Mouse (Mus musculus) erythroid progenitor cell, adult 5-6 weeks (primary cell): ENCODE results near the gene Adora1. TPM values are rescaled to one million over a fixed set of nuclear protein-coding genes. Genes with fewer than 3 reads are reported as not detected.
A peak's percentile ranks its signal among the peaks of the same experiment; 100 is the strongest.

Experiments used
- ATAC-seq: replicated peaks from 2 replicates; pipeline ENCODE4 v1.8.0; 2016; ENCODE audit warnings: moderate number of reproducible peaks, mild to moderate bottlenecking, moderate TSS enrichment, inconsistent platforms; ENCODE audit not compliant: poor library complexity, low FRiP score, severe bottlenecking
- total RNA-seq, 2 experiments: library from RNA; stranded (forward) in 1 of 2; stranded (reverse) in 1 of 2; fragments of 150-400 nt in 1 of 2; fragments of 186-747, 209-891 nt in 1 of 2; gene quantifications; 2 replicates each; pipeline versions ENCODE4 v1.2.3 to v1.2.4; 2015 to 2017; ENCODE audit warnings: low replicate concordance in 2 of 2

The Adora1 gene
- total RNA-seq, 2 experiments from 2014 or later: not detected

- ATAC-seq: no peak
These were observed 68.7 kb downstream of the Adora1 start for GRCm38 (mm10) chr1:134166547-134166946.

- ATAC-seq: no peak
These were observed 70.8 kb downstream of the Adora1 start for GRCm38 (mm10) chr1:134164454-134164853.

- no peak for ATAC-seq
These were observed 71.8 kb downstream of the Adora1 start for GRCm38 (mm10) chr1:134163476-134163875.

- no peak for ATAC-seq
These were observed 72.6 kb downstream of the Adora1 start for GRCm38 (mm10) chr1:134162510-134163225.

GRCm38 (mm10) chr1:134161399-134161798 is 73.8 kb downstream of the Adora1 start:
- no peak for ATAC-seq

- no peak for ATAC-seq
These were observed 74.8 kb downstream of the Adora1 start for GRCm38 (mm10) chr1:134160404-134160803.

GRCm38 (mm10) chr1:134154655-134155054 is 80.6 kb downstream of the Adora1 start:
- no peak for ATAC-seq

GRCm38 (mm10) chr1:134154121-134154520 is 81.1 kb downstream of the Adora1 start:
- no peak for ATAC-seq

GRCm38 (mm10) chr1:134152626-134153590 is 82.3 kb downstream of the Adora1 start:
- no peak for ATAC-seq

GRCm38 (mm10) chr1:134151655-134152412 is 83.4 kb downstream of the Adora1 start:
- ATAC-seq: peak; percentile 75

- ATAC-seq: no peak
These were observed 84.5 kb downstream of the Adora1 start for GRCm38 (mm10) chr1:134150745-134151144.

- ATAC-seq: no peak
These were observed 85.2 kb downstream of the Adora1 start for GRCm38 (mm10) chr1:134150076-134150475.

Other genes starting within 250 kb of the Adora1 start
- not detected in 2 replicates for gene Fmod, start 198.2 kb downstream of the Adora1 start, total RNA-seq (2015; ENCODE audit: low replicate concordance)
- not detected in 2 replicates for gene Fmod, start 198.2 kb downstream of the Adora1 start, total RNA-seq (2017; ENCODE audit: low replicate concordance)
- 156 and 184 TPM in 2 replicates for gene Btg2, start 156.3 kb downstream of the Adora1 start, total RNA-seq (2015; ENCODE audit: low replicate concordance)
- 261 and 289 TPM in 2 replicates for gene Btg2, start 156.3 kb downstream of the Adora1 start, total RNA-seq (2017; ENCODE audit: low replicate concordance)
- gene Chit1, start 124.2 kb downstream of the Adora1 start, total RNA-seq (2015; ENCODE audit: low replicate concordance): 1.1 and 4.2 TPM in 2 replicates
- gene Chit1, start 124.2 kb downstream of the Adora1 start, total RNA-seq (2017; ENCODE audit: low replicate concordance): not detected in 2 replicates
- 19.3 and 76.8 TPM in 2 replicates for gene Chil1, start 53.3 kb downstream of the Adora1 start, total RNA-seq (2015; ENCODE audit: low replicate concordance)
- gene Chil1, start 53.3 kb downstream of the Adora1 start, total RNA-seq (2017; ENCODE audit: low replicate concordance): 13.9 and 22.5 TPM in 2 replicates
- not detected in 2 replicates for gene Mybph, start 42.0 kb downstream of the Adora1 start, total RNA-seq (2015; ENCODE audit: low replicate concordance)
- 0.39 TPM in 1 of 2 replicates, not detected in the other for gene Mybph, start 42.0 kb downstream of the Adora1 start, total RNA-seq (2017; ENCODE audit: low replicate concordance)
- gene Myog, start 54.6 kb upstream of the Adora1 start, total RNA-seq (2015; ENCODE audit: low replicate concordance): not detected in 2 replicates
- gene Myog, start 54.6 kb upstream of the Adora1 start, total RNA-seq (2017; ENCODE audit: low replicate concordance): not detected in 2 replicates
- gene Ppfia4, start 97.5 kb upstream of the Adora1 start, total RNA-seq (2015; ENCODE audit: low replicate concordance): 0.42 and 0.72 TPM in 2 replicates
- gene Ppfia4, start 97.5 kb upstream of the Adora1 start, total RNA-seq (2017; ENCODE audit: low replicate concordance): 3.0 TPM in 1 of 2 replicates, not detected in the other
- gene Tmem183a, start 126.5 kb upstream of the Adora1 start, total RNA-seq (2015; ENCODE audit: low replicate concordance): 52.0 and 62.3 TPM in 2 replicates
- gene Tmem183a, start 126.5 kb upstream of the Adora1 start, total RNA-seq (2017; ENCODE audit: low replicate concordance): 72.4 and 84.7 TPM in 2 replicates
- not detected in 2 replicates for gene 4933406M09Rik, start 150.5 kb upstream of the Adora1 start, total RNA-seq (2015; ENCODE audit: low replicate concordance)
- gene 4933406M09Rik, start 150.5 kb upstream of the Adora1 start, total RNA-seq (2017; ENCODE audit: low replicate concordance): not detected in 2 replicates
- gene Cyb5r1, start 170.1 kb upstream of the Adora1 start, total RNA-seq (2015; ENCODE audit: low replicate concordance): 22.3 and 39.0 TPM in 2 replicates
- 12.9 and 30.3 TPM in 2 replicates for gene Cyb5r1, start 170.1 kb upstream of the Adora1 start, total RNA-seq (2017; ENCODE audit: low replicate concordance)
- 151 and 153 TPM in 2 replicates for gene Adipor1, start 179.9 kb upstream of the Adora1 start, total RNA-seq (2015; ENCODE audit: low replicate concordance)
- 114 and 119 TPM in 2 replicates for gene Adipor1, start 179.9 kb upstream of the Adora1 start, total RNA-seq (2017; ENCODE audit: low replicate concordance)
- 134 TPM in 2 replicates for gene Klhl12, start 220.1 kb upstream of the Adora1 start, total RNA-seq (2015; ENCODE audit: low replicate concordance)
- 126 and 208 TPM in 2 replicates for gene Klhl12, start 220.1 kb upstream of the Adora1 start, total RNA-seq (2017; ENCODE audit: low replicate concordance)